Mouse (Mus musculus) lung, postnatal 25 days (tissue): ENCODE data around the gene Rpl41.
A peak's percentile ranks its signal among the peaks of the same experiment; 100 is the strongest.
"Not testable (repeated sequence)": the region's sequence is repeated elsewhere in the genome, so short reads cannot be mapped to it uniquely, and the experiment has no call there.

Experiments used
- DNase-seq: peaks from one replicate; pipeline ENCODE4 v3.0.0; 2022; ENCODE audit warnings: low spot score

Gene Rpl41

DNA sequence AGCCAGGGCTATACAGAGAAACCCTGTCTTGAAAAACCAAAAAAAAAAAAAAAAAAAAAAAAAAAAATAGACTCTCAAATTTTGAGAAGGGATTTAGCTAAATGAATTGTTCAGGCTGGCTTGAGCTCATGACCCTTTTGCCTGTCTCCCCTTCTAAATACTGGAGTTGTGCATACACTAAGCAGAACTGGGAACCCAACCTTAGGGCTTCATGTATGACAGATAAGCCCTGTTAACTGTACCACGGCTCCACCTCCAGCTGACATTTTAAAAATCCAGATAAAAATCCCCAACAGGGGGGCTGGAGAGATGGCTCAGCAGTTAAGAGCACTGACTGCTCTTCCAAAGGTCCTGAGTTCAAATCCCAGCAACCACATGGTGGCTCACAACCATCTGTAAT lies 6.5 kb upstream of the Rpl41 start:
- DNase-seq, result not testable (repeated sequence)

DNA sequence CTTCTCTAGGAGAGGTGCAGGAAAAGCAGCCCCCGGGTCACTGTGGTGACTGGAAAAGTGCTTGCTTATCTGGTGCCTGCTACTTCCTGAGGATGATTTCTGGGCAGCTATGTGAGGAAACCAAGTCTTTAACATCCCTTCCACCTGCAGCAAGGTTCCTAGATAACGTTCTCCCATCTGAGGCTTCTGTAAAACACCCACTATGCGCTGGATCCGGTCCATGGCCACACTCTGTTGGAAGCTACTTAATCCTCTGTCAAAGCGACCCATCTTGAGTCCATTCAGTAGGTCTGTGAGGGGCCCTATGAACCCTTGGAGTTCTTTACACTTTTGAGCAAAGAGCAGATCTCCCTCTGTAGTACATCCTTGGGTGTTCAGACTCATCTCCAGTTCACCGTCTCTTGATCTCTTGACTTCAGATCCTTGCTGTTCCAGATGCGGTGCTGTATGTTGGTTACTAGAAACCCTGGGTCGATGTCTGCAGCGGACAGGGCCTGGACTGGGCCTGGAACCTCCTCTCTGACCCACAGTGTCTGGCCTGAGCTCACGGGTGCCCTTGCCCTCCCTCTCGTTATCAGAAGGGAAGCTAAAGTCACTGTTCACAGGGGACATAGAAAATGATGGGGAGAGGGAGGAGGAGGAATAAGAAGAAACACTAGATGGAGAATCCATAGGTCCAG lies 1.2 kb upstream of the Rpl41 start:
- DNase-seq, result not testable (repeated sequence)

DNA sequence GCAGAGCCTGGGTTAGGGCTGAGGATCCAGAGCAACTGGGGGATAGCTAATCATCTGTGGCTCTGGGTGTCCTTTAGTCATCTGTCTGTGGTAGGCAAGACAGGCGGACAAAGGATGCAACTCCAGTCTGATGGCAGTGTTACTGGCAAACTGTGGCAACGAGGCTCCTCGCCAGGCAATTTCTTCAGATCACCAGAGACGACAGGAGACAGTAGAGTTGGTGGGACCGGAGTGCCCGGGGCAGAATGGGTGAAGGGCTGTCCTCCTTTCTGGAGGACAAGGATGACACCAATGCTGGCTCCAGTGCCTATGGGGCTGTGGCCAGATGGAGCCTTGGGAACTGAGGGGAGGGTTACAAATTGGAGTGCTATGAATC lies 565 bp upstream of the Rpl41 start:
- DNase-seq, result not testable (repeated sequence)

DNA sequence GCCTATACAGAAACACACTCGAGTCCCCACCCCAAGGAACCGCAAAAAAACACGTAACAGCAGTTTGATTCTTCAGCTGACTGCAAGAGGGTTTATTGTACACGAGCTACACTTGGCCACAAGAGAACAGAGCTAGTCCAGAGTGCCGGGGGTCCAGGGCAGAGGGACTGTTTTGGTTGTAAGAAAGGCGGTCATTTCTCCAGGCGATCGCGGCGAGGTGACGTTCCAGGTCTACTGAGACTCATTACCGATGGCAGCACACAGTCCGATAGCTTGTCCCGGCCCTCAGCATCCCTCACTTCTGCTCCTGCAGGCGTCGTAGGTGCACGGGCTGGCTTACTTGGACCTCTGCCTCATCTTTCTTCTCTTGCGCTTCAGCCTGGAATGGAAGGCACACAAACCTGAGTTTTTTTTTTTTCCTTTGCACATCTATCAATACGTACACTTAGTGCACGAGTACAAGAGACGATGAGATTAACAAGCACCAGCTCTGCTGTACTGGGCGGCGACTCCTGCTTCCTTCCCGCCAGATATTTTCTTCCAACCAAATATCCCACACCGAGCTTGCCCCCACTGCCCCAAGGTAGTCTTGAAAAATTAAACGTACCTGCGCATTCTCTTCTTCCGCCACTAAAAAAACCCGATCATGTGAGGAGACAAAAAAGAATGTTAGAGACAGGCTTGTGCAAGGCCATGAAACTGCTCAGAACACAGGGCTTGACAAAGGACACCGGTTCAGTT lies 884 bp downstream of the Rpl41 start:
- not testable (repeated sequence) for DNase-seq

DNA sequence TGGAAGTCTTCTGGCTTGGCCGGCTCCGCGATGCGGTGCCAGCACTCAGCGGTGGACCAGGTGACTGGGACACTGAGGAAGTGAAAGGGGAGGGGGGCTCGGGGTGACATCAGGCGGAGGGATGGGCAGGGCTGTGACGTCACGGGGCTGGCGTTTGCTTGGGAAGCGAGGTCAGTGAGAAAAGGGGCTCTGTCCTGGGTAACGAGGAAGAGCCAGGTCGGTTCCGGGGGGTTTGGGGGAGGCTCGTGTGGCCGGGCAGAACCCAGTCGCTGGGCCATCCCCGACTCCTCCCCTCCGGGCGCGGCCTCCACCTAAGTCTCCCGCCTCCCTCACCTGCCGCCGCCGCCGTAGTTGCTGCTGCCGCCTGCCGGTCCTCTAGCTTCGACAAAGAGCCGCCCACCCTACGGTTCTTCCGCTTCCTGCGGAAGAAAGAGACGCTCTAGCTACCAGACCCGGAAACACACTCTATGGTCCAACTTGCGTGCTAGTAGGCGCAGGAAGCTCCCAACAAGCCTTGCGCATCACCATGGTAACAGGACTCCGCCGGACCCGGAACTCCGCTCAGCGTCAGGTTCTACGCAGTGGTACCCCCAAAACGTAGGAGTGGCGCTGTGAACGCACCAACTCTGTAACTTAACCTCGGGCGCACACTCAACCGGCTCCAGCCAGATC lies 1.6 kb downstream of the Rpl41 start, which contains the start of gene Zc3h10:
TSS of gene Zc3h10 (minus strand) at position 414 of the 672 bp plus-strand sequence.
- DNase-seq, result peak; percentile 98

DNA sequence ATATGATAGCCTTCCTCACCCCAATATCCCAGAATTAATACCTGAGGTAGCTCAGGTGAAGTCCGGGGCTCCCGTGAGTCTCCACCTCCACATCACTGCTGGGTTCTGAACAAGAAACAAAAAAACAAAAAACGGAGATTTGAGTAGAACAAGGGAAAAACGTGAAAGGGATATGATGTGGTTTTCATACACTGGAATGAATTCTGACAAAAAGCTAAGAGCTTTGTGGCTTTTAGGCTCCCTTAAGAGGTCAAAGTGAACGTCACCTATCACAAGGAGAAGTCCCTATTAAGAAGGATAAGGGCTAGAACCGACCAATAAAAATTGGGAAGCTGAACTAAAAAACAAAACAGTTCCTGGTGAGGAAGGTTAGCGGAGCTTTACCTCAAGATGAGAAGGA lies 2.3 kb downstream of the Rpl41 start:
- DNase-seq, result no peak

DNA sequence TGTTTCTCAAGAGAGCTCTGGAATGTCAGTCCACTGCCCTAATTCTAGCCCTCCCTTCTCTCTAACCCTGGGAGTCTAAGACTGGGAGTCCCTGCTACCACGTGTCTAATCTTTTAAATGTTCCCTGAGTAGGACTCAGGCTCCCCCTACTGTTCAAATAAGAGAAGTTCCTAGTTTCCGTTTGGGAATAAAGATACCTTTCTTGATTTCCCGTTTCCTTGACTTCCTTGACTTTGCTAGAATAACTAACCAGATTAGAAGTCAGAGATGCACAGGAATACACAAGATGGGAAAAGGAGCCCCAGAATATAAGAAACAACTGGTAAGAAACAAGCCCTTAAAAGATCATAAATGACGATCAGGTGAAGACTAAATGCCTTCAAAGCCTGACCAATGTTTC lies 2.7 kb downstream of the Rpl41 start:
- DNase-seq, result peak; percentile 68

DNA sequence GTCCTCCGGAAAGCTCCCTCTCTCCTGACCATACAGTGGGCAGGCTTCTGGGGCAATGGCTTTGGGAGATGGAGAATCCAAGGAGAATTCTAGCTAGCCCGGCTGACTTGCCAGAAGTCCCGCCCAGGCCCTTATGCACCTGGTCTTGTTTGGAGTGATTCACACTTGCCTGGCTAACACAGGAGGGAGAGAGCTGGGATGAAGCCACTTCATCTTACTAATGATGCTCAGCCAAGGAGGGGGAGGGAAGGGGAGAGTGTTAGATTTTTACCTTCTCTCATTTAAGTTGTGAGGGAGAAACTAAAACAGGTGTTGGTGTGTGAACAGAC lies 3.6 kb downstream of the Rpl41 start:
- DNase-seq, result no peak

DNA sequence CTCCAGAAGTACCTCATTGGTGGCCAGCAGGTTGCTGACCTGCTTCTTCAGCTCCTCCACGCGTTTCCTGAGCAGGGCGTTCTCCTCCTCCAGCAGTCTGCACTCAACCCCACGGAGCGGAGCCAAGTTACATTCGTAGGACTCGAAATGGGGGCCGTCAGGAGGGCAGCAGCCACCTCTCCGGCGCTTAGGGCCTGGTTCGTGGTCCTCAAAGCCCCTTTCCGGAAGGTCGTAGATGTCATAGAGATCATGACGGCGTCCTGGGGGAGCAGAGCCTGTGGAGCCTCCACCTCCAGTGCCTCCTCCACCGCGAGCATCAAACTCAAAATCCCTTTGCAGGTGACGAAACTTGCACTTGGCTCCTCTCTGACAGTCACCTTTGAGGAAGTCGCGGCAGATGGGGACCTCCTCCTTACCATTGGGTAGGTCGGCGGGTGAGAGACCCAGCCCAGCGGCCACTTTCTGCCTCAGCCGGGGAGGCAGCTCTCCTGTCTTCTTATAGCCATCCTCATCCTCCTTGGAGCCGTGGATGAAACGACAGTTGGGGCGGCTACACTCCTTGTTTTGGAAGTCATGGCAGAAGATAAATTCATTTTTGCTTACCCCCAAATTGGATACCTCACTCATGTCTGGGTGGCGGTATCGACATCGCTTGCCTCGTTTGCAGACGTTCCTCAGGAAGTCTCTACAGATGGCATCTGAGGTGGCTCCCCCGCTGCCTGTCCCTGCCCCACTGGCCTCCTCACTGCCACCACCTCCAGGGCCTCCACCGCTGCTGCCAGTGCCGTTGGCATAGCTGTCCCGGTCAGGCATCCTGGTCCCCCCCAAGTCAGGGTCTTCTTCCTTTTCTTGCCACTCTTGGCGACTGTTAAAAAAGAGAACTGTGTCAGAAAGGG lies 4.2 kb downstream of the Rpl41 start:
- DNase-seq, result no peak

DNA sequence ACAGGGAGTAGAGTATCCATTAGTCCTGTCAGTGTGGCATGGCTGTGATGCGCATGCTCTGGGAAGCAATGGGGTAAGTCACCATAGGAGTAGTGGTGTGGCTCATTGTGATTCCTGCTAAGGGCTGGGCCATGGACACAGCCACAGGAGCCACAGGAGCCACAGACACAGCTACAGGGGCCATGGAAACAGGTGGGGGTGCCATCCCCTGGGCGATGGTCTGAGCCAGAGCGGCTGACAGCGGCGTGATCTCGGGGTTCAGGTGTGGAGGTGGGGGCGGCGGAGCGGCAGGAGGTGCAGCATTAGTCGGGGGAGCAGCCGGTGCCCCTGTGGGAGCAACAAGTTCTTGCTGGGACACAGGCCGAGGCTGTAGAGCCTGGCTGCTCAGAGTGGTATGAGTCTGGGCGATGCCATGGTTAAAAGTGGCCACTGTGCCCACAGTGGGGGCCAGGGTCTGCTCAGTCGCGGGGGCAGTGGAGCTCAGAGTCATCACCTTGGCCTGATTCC lies 4.9 kb downstream of the Rpl41 start:
- DNase-seq, result no peak

DNA sequence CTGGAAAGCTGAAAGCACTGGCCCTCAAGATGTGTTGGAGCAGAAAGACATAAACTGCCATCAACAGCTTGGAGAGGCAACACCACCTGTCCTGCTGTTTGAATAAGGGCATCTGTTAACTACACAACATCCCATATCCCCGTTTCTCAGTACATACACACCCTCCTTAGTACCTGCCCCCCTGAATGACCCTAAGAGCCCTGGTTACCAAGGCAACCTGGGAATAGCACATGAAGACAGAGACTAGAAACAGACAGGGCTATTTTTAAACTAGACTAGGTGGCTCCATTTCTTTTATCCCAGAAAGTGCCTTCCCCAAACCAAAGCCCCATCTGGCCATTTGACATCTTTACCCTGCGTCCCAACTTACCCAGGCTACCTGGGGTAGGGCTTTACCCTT lies 6.0 kb downstream of the Rpl41 start:
- no peak for DNase-seq

DNA sequence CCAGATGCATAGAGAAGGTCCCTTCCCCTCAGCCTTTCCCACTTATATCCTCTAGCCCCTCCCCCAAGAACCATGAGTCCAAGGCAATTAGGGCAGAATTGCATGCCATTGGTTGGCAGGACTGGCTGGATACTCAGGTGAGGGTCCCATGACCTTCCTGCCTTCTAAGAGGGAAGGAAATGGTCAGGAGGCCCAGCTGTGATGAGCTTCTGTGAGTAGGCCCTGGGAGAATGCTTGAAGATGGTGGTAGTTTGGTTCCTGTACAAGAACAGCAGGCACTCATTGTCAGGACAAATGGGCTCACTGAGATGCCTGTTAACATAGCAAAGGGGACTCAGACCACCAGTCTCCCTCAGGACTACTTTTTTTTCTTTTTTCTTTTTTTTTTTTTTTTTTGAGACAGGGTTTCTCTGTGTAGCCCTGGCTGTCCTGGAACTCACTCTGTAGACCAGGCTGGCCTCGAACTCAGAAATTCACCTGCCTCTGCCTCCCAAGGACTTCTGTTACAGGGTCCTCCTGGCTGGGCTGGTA lies 10.7 kb downstream of the Rpl41 start:
- no peak for DNase-seq

DNA sequence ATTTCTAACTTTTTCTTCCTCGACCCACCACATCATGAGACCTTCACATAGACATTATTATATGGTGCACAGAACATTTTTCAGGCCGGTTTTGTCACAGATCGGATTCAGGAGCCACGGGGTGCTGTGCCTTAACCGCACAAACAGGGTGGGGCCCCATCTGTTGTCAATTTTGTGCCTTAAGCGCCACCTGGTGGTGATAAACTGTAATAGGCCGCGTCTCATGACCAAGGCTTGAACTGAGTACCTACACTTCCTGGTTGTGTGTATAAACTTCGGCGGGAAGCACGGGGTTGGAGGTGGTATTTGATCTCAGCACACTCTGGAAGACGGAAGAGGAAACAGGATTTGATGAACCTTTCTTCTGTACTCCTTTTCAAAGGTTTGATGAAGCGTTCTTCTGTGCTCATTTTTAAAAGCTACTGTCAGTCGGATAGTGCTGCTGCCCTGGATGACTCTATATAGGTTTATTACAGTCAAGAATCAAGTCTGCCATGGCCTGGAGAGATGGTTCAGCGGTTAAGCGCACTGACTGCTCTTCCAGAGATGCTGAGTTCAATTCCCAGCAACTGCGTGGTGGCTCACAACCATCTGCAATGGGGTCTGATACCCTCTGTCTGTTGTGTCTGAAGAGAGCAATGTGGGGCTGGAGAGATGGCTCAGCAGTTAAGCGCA lies 12.7 kb downstream of the Rpl41 start:
- DNase-seq, result peak; percentile 96

DNA sequence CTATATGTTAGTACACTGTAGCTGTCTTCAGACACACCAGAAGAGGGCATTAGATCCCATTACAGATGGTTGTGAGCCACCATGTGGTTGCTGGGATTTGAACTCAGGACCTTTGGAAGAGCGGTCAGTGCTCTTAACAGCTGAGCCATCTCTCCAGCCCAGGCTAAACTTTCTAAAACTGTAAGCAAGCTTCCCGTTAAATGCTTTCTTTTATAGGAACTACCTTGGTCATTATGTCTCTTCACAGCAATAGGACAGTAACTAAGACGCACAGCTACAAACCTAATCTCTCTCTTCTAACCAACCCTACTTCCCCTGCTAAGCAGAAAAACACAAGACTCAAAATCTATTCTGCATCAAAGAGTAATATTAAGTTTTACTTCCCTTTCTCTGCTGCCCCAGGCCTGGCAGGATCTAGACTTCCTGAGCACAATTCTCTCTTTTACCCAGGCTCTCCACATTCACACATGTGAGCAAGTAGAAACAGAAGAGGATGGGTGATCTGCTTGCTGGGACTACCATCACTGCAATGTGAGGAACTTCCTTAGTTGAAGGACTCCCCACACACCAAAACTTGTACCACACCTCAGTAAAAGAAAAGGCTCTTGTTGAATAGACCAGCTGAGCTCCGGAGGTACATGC lies 13.4 kb downstream of the Rpl41 start:
- DNase-seq, result peak; percentile 23

DNA sequence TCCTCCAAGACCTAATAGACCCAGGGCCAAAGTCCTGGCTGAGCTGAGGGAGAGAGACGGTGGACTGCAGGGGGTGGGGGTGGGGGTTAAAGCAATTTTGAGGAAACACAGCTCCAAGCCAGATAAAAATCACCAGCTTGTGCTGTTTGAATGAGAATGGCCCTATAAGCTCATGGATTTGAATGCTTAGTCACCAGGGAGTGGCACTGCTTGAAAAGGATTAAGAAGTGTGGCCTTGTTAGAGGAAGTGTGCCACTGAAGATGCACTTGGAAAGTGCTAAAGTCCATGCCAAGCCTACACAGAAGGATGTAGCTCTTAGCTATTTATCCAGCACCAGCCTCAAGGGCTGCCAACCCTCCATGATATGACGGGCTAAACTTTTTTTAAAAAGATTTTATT lies 13.9 kb downstream of the Rpl41 start:
- DNase-seq, result no peak

DNA sequence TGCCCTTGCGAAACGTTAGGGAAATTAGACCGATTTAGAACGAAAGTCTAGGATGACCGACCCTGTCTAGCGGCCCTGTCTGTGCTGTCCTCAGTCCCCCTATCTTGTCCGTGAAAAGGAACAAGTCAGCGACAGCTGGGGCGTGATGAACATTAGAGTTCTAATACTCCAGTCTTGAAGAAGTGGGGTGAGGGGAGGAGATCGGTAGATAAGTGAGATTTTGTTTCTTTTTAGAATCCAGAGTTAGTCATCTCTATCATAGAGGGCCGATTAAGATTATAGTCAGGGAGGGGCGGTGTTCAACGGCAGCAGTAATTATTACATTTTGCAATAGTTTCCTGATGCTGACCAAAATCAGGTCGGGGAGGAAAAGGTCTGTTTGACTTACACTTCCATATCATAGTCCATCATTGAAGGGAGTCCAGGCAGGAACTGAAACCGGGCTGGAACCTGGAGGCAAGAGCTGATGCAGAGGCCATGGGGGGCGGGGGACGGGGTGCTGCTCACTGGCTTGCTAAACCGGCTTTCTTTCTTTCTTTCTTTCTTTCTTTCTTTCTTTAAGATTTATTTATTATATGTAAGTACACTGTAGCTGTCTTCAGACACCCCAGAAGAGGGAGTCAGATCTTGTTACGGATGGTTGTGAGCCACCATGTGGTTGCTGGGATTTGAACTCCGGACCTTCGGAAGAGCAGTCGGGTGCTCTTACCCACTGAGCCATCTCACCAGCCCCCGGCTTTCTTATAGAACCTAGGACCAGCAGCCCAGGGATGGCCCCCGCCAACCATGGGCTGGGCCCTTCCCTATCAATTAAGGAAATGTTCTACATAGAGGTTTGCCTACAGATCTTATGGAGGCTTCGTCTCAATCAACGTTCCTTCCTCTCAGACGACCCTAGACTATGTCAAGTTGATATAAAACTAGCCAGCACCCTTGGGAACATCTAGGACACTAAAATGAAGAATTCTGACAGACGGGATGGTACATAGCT lies 22.4 kb downstream of the Rpl41 start:
- no peak for DNase-seq

DNA sequence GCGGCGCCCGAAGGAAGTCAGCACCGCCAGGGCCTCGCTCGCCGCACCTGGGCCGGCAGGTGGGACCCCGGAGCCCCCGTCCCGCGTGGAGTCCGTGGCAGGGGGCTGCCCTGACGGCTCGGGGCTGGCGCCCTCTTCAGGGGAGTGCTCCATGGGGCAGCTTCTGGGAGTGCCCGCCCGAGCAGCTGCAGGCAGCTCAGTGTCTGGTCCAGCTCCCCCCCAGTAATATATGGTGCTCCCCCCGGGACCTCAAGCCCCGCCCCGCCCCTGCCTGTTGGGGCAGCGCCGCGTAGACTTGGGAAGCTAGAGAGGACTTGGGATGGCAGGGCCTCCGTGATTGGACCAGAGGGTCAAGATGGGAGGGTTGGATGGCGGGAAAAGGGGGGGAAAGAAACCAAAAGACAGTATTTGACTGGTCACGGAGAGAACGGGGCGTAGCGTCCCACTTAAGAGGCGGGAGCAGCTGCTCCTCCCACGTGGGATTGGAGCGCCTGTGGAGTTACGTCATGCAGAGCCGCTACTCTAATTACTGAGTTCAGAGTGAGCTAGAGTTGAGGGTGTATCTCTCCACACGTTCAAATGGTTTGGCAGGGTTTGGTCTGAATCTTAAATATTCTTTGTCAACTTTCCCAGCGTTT lies 23.3 kb downstream of the Rpl41 start, which contains the start of gene Esyt1:
TSS of gene Esyt1 (minus strand) at position 201 of the 638 bp plus-strand sequence.
- DNase-seq, result peak; percentile 99

DNA sequence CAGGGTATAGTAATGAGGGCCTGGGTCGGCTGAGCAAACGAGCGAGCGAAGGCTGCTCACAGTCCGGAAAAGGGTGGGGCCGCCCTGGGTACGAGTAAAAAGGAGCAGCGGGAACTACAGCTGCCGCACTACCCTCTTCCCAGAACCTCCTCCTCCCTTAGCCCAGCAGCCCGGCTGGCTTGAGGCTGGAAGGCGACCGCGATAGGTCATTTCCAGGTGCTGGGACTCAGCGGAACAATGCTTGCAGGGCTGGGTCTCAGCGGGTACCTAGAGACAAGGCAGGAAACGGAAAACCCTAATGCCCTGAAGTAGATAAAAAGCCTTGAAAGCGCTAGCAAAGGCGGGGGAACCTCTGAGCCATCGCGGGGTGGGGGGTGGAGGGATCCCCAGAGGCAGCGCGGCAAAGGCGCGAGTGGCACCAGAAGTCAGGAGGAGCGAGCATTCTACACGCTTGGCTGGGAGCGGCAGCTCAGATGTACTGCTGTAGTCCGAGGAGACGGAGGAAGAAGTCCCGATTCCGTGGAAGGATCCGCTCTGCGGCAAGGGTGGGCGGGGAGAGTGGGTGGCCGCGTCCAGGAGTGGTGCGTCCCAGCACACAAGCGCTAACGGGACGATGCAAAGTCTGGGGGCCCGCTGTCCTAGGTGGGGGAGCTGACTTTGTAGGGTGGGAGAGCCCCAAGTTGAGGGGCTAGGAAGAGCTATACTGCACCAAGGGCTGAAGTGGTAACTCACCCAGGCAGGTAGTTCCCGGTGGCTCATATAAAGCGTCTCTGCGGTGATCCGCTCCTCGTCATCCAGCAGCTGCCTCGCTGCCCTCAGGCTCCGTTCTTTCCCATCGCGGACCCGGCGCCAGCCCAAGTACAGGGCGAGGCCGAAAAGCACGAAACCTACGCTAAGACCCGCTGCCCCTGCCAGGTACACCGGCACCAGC lies 24.1 kb downstream of the Rpl41 start:
- peak; percentile 50 for DNase-seq
